ENCODE assay signal across 16 mouse cellular contexts in genomic region chr4:121051863-121052262, GRCm38 (mm10). TPM values are rescaled to one million over a fixed set of nuclear protein-coding genes. Genes with fewer than 3 reads are reported as not detected.
A peak's percentile ranks its signal among the peaks of the same experiment; 100 is the strongest.
DNase-seq lines count a peak whose midpoint lies in the region; ATAC-seq and TF ChIP-seq lines count a peak whose summit lies in the region.
"Had no signal": no experiment of that assay in that cellular context is flagged by ENCODE, and none has a peak within 500 bp of the region (broad histone marks: within the 10 kb centered on the region; RNA-seq: fewer than 3 reads in every experiment).

No protein-coding gene starts in this region.

- H3K27me3 ChIP-seq in midbrain, postnatal 0 days (ENCODE audit: insufficient read depth, low read length), result no peaks in the 10 kb centered on the region
- H3K27me3 ChIP-seq: Patski had no signal

- no peak overlapping the region for H3K4me3 ChIP-seq in layer of hippocampus, adult 2 months
- H3K4me3 ChIP-seq in midbrain, postnatal 0 days (ENCODE audit: low read depth, low read length), result peak overlapping the region; percentile 33; the same call in 1 of the 2 replicates

- H3K36me3 ChIP-seq in midbrain, postnatal 0 days (ENCODE audit: insufficient read depth, low read length), result peaks cover 3% of the 10 kb centered on the region; the same call in 1 of the 2 replicates

- H3K9ac ChIP-seq in midbrain, postnatal 0 days (replicated peaks; ENCODE audit: low read length, poor library complexity, severe bottlenecking), result no peak overlapping the region

- H3K27ac ChIP-seq in layer of hippocampus, adult 2 months, result no peak overlapping the region
- no peak overlapping the region for H3K27ac ChIP-seq in midbrain, postnatal 0 days (ENCODE audit: low read depth, low read length)

- H3K4me2 ChIP-seq in midbrain, postnatal 0 days (ENCODE audit: low read depth, low read length, poor library complexity, severe bottlenecking), result peak overlapping the region; percentile 43; the same call in 1 of the 2 replicates

- 30% methylated on average over 4 of the region's 4 CpGs for WGBS in midbrain, postnatal 0 days

- no peaks in the 10 kb centered on the region for H3K9me3 ChIP-seq in midbrain, postnatal 0 days (ENCODE audit: low read length)

- no peaks in the 10 kb centered on the region; the same call in 1 of the 2 replicates for H3K4me1 ChIP-seq in midbrain, postnatal 0 days (ENCODE audit: insufficient read depth, low read length)

- ATAC-seq in midbrain, postnatal 0 days (ENCODE audit: low FRiP score), result peak; percentile 8; the same call in 1 of the 2 replicates
- ATAC-seq: Patski had no signal

- DNase-seq in embryo, embryonic 10.5 days (ENCODE audit: low spot score), result peak; percentile 34
- no peak for DNase-seq in embryo, embryonic 10 days (ENCODE audit: low spot score)
- DNase-seq in layer of hippocampus, adult 2 months (ENCODE audit: low spot score in 2 of 2), result no peak
- no peak for DNase-seq in layer of hippocampus, adult 9-11 months
- peak; percentile 25 for DNase-seq in ZHBTc4 (ENCODE audit: low read depth, low spot score)
- DNase-seq in midbrain, postnatal 0 days (ENCODE audit: low spot score), result no peak
- no peak for DNase-seq in ovary, adult 18-20 months (ENCODE audit: low spot score)
- DNase-seq in urinary bladder, postnatal 25 days (ENCODE audit: low spot score), result no peak
- DNase-seq: adrenal gland, postnatal 25 days; gastrocnemius, postnatal 36 days; thymus, postnatal 14 days had no signal

- peak; percentile 37 for TF ChIP-seq CTCF in layer of hippocampus, adult 2 months (conservative IDR thresholded peaks at IDR 0.05)
- peak; percentile 43 for TF ChIP-seq CTCF in midbrain, postnatal 0 days (IDR thresholded peaks at IDR 0.05)

RNA-seq across cellular contexts. Expression of gene Col9a2, which starts 12.7 kb away (rescaled TPM):
- 1 to 10 TPM; 2.8 to 5.0 TPM for total RNA-seq in layer of hippocampus, adult 2 months (2021)
- total RNA-seq in midbrain, postnatal 0 days (2014; rRNA removed), result 38.4 and 68.5 TPM in 2 replicates
- 18.2 and 19.7 TPM in 2 replicates for polyA plus RNA-seq in midbrain, postnatal 0 days (2015; fragmentation: Nextera tagmentation; extraction: Ambion mirVana)
- total RNA-seq: liver, adult 2 months; megakaryocyte progenitor cell, adult 5-6 weeks had no signal
- polyA plus RNA-seq: liver, adult 2 months had no signal

RNA-seq across cellular contexts. Expression of gene Smap2, which starts 34.8 kb away (rescaled TPM):
- total RNA-seq in layer of hippocampus, adult 2 months (2021), result 100 to 1,000 TPM; 152 to 166 TPM
- 91.6 and 98.7 TPM in 2 replicates for total RNA-seq in midbrain, postnatal 0 days (2014; rRNA removed)
- 42.7 and 45.5 TPM in 2 replicates for polyA plus RNA-seq in midbrain, postnatal 0 days (2015; fragmentation: Nextera tagmentation; extraction: Ambion mirVana)

RNA-seq across cellular contexts. Expression of gene Zmpste24, which starts 46.2 kb away (rescaled TPM):
- total RNA-seq in layer of hippocampus, adult 2 months (2021), result 10 to 100 TPM; 22.3 to 23.0 TPM
- 18.6 and 19.9 TPM in 2 replicates for total RNA-seq in midbrain, postnatal 0 days (2014; rRNA removed)
- 17.0 and 18.0 TPM in 2 replicates for polyA plus RNA-seq in midbrain, postnatal 0 days (2015; fragmentation: Nextera tagmentation; extraction: Ambion mirVana)

RNA-seq across cellular contexts. Expression of gene Tmco2, which starts 57.2 kb away (rescaled TPM):
- not detected for total RNA-seq in layer of hippocampus, adult 2 months (2021)
- not detected in 2 replicates for total RNA-seq in midbrain, postnatal 0 days (2014; rRNA removed)
- 0.30 TPM in 1 of 2 replicates, not detected in the other for polyA plus RNA-seq in midbrain, postnatal 0 days (2015; fragmentation: Nextera tagmentation; extraction: Ambion mirVana)
- total RNA-seq: adrenal gland, postnatal 25 days; gastrocnemius, postnatal 36 days; layer of hippocampus, postnatal 14 days; liver, adult 2 months; megakaryocyte progenitor cell, adult 5-6 weeks had no signal
- polyA plus RNA-seq: intestine, embryonic 14.5 days; liver, adult 2 months; Patski had no signal

Comparison
In these comparisons a context has a peak if more than half of its experiments do, and no peak if none do; other contexts are left out.
1. DNase-seq: peak in embryo, embryonic 10.5 days (single experiment) and ZHBTc4 (single experiment); none in embryo, embryonic 10 days (single experiment), layer of hippocampus, adult 2 months (0 of 2), layer of hippocampus, adult 9-11 months (single experiment), midbrain, postnatal 0 days (single experiment), ovary, adult 18-20 months (single experiment) and urinary bladder, postnatal 25 days (single experiment).